Mouse (Mus musculus): ENCODE measurements around the gene Ykt6.

DNA sequence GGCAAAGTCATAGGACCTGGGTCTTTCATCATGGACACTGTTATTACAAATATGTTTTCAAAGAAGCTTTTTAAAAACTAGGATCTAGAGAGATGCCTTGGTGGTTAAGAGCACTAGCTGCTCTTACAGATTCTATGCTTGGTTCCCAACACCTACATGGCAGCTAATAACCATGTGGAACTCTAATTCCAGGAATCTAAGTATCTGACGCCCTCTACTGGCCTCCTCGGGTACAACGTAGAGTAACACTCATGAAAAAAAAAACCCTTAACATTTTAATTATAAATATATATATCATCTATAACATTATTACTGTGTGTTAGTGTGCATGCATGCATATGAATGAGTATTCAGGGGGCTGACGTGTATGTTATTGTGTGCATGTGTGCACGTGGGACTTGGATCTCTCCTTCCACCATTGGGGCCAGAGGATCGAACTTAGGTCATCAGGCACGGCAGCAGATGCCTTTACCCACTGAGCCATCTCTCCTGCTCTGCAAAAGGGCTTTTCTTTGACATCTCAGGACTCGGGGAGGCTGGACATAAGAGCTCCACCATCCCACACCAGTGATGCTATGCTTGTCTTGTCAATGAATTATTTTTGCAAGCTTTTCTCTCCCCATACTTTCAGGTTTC is 2.2 kb upstream of the Ykt6 start:
- no peak for TF ChIP-seq NRF1 (IDR thresholded peaks at IDR 0.05; ENCODE audit: low read depth, low read length)
- TF ChIP-seq USF1 (IDR thresholded peaks at IDR 0.05; ENCODE audit: low read depth, low read length) = no peak
- no peak for TF ChIP-seq HCFC1 (IDR thresholded peaks at IDR 0.05; ENCODE audit: low read depth, low read length)
- TF ChIP-seq CTCF (conservative IDR thresholded peaks at IDR 0.05 in 1 of 2, IDR thresholded peaks at IDR 0.05 in 1 of 2; ENCODE audit: low read depth in 2 of 2, low read length in 2 of 2) = peak; percentile 69 to 88; a peak in 3 of 4 replicates
- TF ChIP-seq EP300 (IDR thresholded peaks at IDR 0.05; ENCODE audit: low read length) = no peak
- TF ChIP-seq MAFK (IDR thresholded peaks at IDR 0.05; ENCODE audit: insufficient replicate concordance, low read length) = no peak
- no peak for TF ChIP-seq POLR2A (IDR thresholded peaks at IDR 0.05; ENCODE audit: low read depth, low read length)
- no peak for TF ChIP-seq ETS1 (conservative IDR thresholded peaks at IDR 0.05; ENCODE audit: low read depth, low read length)
- TF ChIP-seq CHD2 (IDR thresholded peaks at IDR 0.05; ENCODE audit: low read length) = no peak
- no peak for TF ChIP-seq MAZ (IDR thresholded peaks at IDR 0.05; ENCODE audit: low read depth, low read length)
- TF ChIP-seq CHD1 (IDR thresholded peaks at IDR 0.05; ENCODE audit: low read depth, low read length) = no peak
- no peak for TF ChIP-seq MXI1 (IDR thresholded peaks at IDR 0.05; ENCODE audit: low read depth, low read length)
- no peak for TF ChIP-seq NELFE (IDR thresholded peaks at IDR 0.05; ENCODE audit: low read depth, low read length)
- no peak for TF ChIP-seq MEF2A (IDR thresholded peaks at IDR 0.05; ENCODE audit: borderline replicate concordance, low read depth, low read length)
